Mouse (Mus musculus): ENCODE results near the gene Cx3cr1. TPM values are rescaled to one million over a fixed set of nuclear protein-coding genes. Genes with fewer than 3 reads are reported as not detected.
A peak's percentile ranks its signal among the peaks of the same experiment; 100 is the strongest.

The Cx3cr1 gene
- total RNA-seq, 1 experiment from 2014 or later, result 12.9 TPM

DNA sequence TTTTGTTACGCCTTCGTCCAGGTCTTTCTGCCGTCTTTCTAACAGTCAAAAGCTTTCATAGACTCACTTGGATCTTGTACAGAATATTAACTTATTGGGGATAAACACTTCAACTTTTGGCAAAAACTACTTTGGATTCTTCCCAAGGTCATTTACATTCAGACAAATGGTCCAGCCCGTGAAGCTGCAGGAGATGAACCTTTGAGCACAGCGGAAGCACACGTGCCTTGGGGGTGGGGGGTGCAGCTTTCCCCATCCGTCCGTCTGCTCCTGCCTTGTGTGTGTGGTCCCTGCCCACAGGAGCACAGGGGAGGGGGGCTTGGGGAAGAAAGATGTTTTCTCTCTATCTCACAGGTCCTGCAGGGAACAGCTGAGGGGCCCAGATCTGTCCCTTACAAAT is 143.9 kb downstream of the Cx3cr1 start:
- no peak for ATAC-seq (ENCODE audit: extremely low read depth, insufficient number of reproducible peaks, low FRiP score, poor library complexity, severe bottlenecking)

GRCm38 (mm10) chr9:119925120-119925657 is 144.5 kb downstream of the Cx3cr1 start:
- no peak for ATAC-seq (ENCODE audit: extremely low read depth, insufficient number of reproducible peaks, low FRiP score, poor library complexity, severe bottlenecking)

- no peak for ATAC-seq (ENCODE audit: extremely low read depth, insufficient number of reproducible peaks, low FRiP score, poor library complexity, severe bottlenecking)
Observed at GRCm38 (mm10) chr9:119923462-119923861, 146.2 kb downstream of the Cx3cr1 start.

GRCm38 (mm10) chr9:119919858-119920257 is 149.8 kb downstream of the Cx3cr1 start:
- ATAC-seq (ENCODE audit: extremely low read depth, insufficient number of reproducible peaks, low FRiP score, poor library complexity, severe bottlenecking), result no peak

- no peak for ATAC-seq (ENCODE audit: extremely low read depth, insufficient number of reproducible peaks, low FRiP score, poor library complexity, severe bottlenecking)
Observed at GRCm38 (mm10) chr9:119913087-119913838, 156.4 kb downstream of the Cx3cr1 start.

GRCm38 (mm10) chr9:119909931-119910330 is 159.7 kb downstream of the Cx3cr1 start:
- no peak for ATAC-seq (ENCODE audit: extremely low read depth, insufficient number of reproducible peaks, low FRiP score, poor library complexity, severe bottlenecking)

DNA sequence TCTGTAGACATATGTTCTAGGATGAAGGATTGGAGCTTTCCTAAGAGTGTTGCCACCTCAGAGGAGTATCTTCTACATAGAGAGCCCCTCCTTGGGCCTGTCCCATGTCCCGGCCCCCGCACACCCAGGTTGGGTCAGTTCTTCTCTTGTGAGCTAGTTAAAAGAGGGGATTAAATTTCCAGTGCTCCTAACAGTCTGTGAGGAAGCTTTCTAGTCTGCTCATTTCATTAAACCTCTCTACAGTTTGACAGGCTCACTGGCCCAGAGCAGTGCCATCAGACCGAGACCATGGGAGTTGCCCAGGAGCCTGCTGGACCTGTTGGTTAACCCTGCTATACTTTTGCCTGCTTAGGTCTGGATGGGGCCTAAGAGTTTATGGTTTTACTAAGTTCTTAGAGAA is 161.0 kb downstream of the Cx3cr1 start:
- no peak for ATAC-seq (ENCODE audit: extremely low read depth, insufficient number of reproducible peaks, low FRiP score, poor library complexity, severe bottlenecking)

- no peak for ATAC-seq (ENCODE audit: extremely low read depth, insufficient number of reproducible peaks, low FRiP score, poor library complexity, severe bottlenecking)
Observed at GRCm38 (mm10) chr9:119902410-119903151, 167.1 kb downstream of the Cx3cr1 start.

- no peak for ATAC-seq (ENCODE audit: extremely low read depth, insufficient number of reproducible peaks, low FRiP score, poor library complexity, severe bottlenecking)
Observed at GRCm38 (mm10) chr9:119899446-119899845, 170.2 kb downstream of the Cx3cr1 start.

- ATAC-seq (ENCODE audit: extremely low read depth, insufficient number of reproducible peaks, low FRiP score, poor library complexity, severe bottlenecking), result no peak
Observed at GRCm38 (mm10) chr9:119895040-119895721, 174.5 kb downstream of the Cx3cr1 start.

DNA sequence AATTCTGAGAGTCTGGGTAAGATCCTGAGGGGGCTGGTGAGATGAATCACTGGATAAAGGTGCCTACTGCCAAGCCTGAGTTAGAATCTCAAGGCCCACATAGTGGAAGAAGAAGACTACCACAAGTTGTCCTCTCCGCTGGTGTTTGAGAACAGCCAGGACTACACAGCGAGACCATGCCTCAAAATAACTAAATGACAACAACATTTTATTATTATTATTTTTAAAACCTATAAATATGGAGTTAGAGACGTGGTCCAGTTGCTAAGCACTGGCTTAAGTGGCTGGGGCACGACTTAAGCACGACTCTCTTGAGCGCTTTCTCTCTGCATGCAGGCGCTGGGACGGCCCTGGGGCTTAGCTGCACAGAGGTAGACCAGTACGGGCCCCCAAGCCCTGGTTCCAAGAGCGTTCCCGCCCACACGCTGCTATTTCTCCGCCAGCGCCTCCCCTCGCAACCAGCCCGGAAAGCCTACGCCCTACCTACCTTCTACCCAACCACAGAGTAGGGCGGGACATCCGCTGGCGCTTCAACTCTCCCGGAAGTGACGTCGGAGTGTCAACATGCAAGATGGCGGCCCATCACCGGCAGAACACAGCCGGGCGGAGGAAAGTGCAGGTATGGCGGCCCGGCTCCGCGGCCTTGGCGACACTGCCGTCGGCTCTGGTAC is 175.2 kb downstream of the Cx3cr1 start, which contains the start of gene Wdr48:
Gene Wdr48 (plus strand): TSS at position 540 of the 671 bp plus-strand sequence.
- ATAC-seq (ENCODE audit: extremely low read depth, insufficient number of reproducible peaks, low FRiP score, poor library complexity, severe bottlenecking), result peak; percentile 98

DNA sequence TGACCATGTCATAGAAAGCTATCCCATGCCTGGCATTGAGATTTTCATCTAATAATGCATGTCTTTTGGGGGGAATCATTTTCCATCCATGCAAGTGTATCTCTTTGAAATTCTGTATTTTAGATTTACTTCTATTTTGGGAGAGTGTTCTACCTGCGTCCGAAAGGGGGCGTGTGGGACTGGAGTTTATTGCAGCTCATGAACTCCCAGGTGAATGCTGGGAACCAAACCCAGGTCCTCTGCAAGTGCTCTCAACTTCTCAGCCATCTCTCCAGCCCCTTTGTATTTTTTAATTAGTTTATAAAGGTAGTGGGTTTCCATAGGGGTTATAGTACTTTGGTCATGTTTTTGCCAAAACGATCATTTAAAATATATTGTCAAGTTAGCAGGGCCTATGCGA is 175.8 kb downstream of the Cx3cr1 start:
- no peak for ATAC-seq (ENCODE audit: extremely low read depth, insufficient number of reproducible peaks, low FRiP score, poor library complexity, severe bottlenecking)

DNA sequence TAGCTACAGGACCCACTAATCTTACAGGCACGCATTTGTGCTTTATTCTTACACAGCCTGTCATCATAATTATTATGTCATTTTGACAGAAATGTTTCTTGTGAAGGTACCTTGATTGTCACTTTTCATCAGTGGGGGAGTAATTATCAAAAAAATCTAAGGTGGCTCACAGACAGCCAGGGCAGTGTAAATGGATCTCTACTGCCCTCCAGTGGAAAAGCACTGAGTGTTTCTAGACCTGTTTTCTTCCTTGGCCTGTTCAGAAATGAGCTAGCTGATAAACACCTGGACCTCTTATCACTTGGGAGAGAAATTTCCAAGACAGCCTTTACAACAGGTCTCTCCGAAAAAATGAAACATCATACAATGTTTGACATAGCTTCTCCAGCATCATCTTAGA is 179.0 kb downstream of the Cx3cr1 start:
- ATAC-seq (ENCODE audit: extremely low read depth, insufficient number of reproducible peaks, low FRiP score, poor library complexity, severe bottlenecking), result no peak

GRCm38 (mm10) chr9:119889446-119889845 is 180.2 kb downstream of the Cx3cr1 start:
- ATAC-seq (ENCODE audit: extremely low read depth, insufficient number of reproducible peaks, low FRiP score, poor library complexity, severe bottlenecking), result no peak

- no peak for ATAC-seq (ENCODE audit: extremely low read depth, insufficient number of reproducible peaks, low FRiP score, poor library complexity, severe bottlenecking)
Observed at GRCm38 (mm10) chr9:119888843-119889246, 180.8 kb downstream of the Cx3cr1 start.

DNA sequence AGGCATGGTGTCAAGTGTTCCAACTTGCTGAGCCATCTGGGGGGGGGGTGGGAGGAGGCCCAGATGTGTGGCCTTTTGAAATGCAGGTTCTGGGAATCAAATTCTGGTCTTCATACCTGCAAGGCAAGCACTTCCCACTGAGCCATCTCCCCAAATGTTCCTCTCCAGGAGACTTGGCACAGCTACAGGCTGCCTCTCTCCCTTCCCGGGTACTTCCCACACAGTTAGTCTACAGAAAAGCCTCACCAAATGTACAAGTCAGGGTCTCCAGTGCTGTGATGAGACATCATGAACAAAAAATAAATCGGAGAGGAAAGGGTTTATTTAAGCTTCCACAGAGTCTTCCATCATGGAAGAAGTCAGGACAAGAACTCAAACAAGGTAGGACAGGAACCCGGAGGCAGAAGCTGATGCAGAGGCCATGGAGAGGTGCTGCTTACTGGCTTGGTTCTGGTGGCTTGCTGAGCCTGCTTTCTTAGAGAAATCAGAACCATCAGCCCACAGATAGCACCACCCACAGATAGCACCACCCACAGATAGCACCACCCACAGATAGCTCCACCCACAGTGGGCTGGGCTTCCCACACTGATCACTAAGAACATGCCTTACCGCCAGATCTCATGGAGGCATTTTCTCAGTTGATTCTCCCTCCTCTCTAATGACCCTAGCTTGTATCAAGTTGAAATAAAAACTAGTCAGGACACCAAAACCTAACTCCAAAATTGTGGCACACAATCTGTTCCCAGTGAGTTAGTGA is 182.4 kb downstream of the Cx3cr1 start:
- ATAC-seq (ENCODE audit: extremely low read depth, insufficient number of reproducible peaks, low FRiP score, poor library complexity, severe bottlenecking), result no peak

DNA sequence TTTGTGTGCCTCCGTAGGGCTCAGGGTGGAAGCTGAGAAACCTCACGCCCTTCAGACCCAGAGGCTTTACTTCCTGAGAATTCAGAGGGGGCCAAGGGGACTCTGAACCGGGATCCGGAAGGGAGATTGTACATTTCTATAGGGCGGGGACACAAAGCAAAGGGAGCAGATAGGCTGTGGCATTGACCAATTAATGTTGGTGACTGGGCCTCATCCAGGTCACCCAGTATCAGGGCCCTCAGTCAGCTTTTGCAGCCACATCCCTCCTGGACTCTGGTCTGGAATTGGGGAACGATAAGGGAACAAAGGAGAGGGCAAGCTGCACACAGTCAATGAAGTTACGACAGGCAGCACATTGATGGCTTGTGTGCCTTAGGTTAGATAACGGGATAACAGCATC is 215.5 kb downstream of the Cx3cr1 start:
- no peak for ATAC-seq (ENCODE audit: extremely low read depth, insufficient number of reproducible peaks, low FRiP score, poor library complexity, severe bottlenecking)

DNA sequence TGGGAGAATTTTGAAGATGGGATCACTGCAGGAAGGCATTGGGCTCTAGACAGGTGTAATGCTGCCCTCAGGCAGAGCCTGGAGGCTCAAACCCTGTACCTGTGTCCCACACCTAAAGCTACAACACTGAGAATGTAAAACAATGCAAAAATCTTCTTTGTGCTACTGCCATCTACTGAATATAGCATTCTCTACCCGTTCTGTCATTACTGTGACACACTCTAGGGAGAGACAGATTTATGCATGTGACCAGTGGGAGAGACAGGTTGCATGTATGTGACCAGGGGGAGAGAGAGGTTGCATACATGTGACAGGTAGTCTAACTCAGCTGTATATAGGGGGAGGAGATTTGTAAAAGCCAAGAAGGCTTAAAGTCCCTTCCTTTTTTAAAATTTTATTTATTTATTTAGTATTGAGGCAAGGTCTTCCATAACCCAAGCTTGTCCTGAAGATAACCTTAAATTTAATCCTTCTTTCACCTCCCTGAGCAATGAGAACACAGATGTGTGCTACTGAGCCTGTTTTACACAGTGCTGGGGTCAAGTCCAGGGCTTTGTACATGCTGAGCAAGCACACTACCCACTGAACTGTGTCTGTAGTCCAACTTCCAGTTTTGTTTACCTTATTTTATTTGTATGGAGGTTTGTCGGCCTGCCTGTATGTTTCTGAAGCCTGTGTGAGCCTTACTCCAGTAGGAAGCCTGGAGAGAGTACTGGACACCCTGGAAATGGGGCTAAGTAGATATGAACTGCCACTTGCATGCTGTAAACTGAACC is 216.4 kb downstream of the Cx3cr1 start:
- no peak for ATAC-seq (ENCODE audit: extremely low read depth, insufficient number of reproducible peaks, low FRiP score, poor library complexity, severe bottlenecking)
